Mouse (Mus musculus) embryonic fibroblast, embryonic 13.5 days (primary cell): ENCODE measurements at regions not wholly inside any gene's neighbourhood (a gene's known extent, or its start where the extent isn't known, plus 50 kb on each side); places are given as distances from the start of the nearest gene placed in this dataset.

Source experiments
- H3K27ac ChIP-seq: 2 replicates; pipeline ENCODE4 v1.5.1; 2012; ENCODE audit warnings: low read length, control low read depth, inconsistent platforms; ENCODE audit not compliant: insufficient read depth
- H3K4me1 ChIP-seq: 2 replicates; pipeline ENCODE4 v1.6.1; 2011; ENCODE audit warnings: low read length; ENCODE audit not compliant: control insufficient read depth, insufficient read depth
- H3K4me3 ChIP-seq: 2 replicates; pipeline ENCODE4 v1.5.1; 2011; ENCODE audit warnings: mild to moderate bottlenecking, control low read depth, low read length; ENCODE audit not compliant: insufficient read depth
- CTCF ChIP-seq: IDR thresholded peaks from 2 replicates; pipeline ENCODE4 v1.5.1; 2011; ENCODE audit warnings: mild to moderate bottlenecking, control low read depth, low read length, moderate library complexity, borderline replicate concordance; ENCODE audit not compliant: insufficient read depth
- POLR2A ChIP-seq: IDR thresholded peaks from 2 replicates; pipeline ENCODE4 v1.6.1; 2011; ENCODE audit warnings: low read depth, mild to moderate bottlenecking, control low read depth, low read length, moderate library complexity

DNA sequence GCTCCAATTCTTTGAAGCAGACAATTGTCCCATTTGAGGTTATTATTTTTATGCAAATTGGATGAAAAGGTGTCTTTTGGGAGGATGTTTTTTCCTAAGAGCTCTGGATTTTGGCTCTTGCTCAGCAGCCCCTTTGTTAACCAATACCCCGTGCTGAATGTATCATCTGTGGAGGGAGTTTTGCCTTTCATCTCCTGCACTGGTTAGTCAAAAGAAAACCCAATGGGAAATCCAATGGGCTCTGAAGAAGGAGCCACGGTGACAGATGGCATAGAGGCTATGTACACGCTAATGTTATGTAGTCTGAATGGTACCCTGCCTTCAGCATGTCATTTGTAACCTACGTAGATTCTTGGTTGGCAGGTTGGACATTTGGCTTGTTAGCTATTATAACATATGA is 120.8 kb upstream of the Zwint start:
- Histone ChIP-seq H3K4me1 (no peaks in the 10 kb centered on the region), H3K27ac (no peak overlapping the region), H3K4me3 (no peak overlapping the region)
- TF ChIP-seq CTCF = no peak
- no peak for TF ChIP-seq POLR2A

DNA sequence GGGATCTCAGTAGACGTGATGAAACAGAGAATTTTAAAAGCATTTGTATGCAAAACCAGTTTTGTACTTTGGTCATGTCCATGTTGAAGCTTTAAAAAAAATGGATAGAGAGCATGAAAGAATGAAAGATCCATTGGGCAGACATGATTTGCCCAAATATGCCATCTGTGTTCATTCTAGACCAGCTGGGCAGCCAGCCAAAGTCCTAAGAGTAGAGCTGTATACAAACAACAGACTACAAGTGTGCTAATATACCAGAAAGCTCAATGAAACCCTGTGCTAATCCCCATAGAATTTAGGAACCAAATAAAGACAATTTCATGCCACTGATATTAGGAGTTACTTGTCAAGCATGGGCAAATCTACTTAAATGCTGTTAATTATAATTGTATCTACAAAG is 105.1 kb upstream of the Zwint start:
- TF ChIP-seq POLR2A (no peak), CTCF (no peak)
- H3K4me3 ChIP-seq = no peak overlapping the region
- H3K27ac ChIP-seq = no peak overlapping the region
- no peaks in the 10 kb centered on the region for H3K4me1 ChIP-seq

DNA sequence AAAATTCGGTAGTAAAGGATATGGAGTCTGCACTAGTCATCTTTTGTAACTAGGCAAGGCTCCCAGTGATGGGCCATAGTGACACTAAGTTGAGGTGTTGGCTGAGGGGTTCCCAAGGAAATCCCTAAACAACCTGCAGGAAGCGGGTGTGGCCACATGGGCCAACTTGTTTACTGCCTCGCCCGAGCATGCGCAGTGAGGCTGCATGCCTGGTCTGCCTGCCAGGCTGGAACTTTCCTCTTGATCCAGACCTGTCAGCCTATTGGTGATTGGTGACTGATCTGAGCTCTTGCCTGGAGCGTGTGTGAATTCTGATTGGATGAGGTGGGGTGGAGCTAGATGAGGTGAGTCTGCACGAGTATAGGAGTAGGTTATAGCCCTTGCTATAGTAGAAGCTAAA is 103.1 kb upstream of the Zwint start:
- H3K4me3 ChIP-seq = no peak overlapping the region
- H3K27ac ChIP-seq = no peak overlapping the region
- TF ChIP-seq CTCF = no peak
- H3K4me1 ChIP-seq = no peaks in the 10 kb centered on the region

DNA sequence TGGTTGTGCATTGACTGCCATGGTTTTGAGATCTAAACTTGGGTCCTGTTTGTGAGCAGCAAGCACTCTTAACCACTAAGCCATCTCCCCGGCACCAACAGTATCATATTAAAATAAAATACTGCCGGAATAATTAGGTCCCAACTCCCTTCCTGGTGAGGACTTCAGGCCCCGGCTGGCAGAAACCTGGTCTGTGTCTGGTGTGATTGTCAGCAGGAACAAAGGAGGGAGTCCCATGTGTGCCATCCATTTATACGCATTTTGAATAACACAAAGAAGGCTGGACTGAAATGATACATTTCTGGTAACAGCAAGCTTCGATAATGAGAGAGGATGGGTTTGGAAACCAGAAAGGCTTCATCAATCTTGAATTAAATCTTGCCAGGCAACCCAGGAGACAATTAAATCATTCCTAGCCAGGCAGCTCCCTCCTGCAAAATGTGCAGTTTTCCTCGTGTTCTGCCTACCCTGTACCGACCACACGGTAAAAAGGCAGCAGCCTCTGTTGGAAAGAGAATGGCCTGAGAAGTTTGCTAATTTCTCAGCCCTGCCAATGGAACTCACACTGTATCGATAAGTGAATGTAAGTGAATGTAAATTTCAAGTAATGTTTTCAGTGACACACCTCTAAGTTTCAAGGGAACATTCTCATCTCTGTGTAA is 80.5 kb upstream of the Zwint start:
- H3K27ac ChIP-seq = no peak overlapping the region
- H3K4me1 ChIP-seq = no peaks in the 10 kb centered on the region
- no peak overlapping the region for H3K4me3 ChIP-seq
- TF ChIP-seq POLR2A (no peak), CTCF (no peak)

DNA sequence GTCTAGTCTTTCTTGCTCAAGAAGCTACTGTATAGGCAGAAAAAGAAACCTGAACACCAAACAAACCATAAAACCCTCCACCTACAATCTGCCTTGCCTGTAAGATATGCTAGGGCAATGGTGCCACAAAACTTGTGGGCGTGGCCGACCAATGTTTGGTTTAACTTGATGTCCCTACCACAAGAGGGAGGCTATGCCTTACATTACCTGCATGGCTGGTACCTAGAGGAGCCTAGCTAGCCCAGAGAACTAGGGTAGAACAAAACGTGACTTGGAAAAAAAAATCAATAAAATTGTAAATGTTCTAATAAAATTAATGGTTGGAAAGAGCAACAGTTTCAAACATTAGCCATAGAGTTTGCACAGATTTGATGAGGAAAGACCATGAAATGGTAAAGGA is 76.9 kb upstream of the Zwint start:
- TF ChIP-seq POLR2A (no peak), CTCF (no peak)
- no peak overlapping the region for H3K4me3 ChIP-seq

DNA sequence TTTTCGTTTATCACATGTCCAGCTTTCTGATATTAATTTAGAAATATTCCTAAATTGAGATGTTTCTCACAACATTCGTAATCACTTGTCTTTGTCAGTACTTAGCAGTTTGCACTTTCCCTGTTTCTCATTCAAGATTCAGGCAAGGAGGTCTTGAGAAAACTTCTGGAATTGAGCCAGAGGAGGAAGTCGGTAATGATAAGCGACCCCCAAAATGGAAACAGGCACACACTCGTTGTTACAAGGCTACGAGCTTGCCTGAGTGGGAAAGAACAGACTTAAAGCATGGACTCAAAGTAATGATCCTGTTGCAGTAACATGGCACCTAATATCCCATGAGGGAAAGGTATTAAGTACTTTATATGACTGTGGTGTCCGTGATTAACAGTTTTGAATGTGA is 76.1 kb upstream of the Zwint start:
- Histone ChIP-seq H3K4me1 (no peaks in the 10 kb centered on the region), H3K27ac (no peak overlapping the region), H3K4me3 (no peak overlapping the region)
- TF ChIP-seq POLR2A (no peak), CTCF (no peak)

More for the DNA sequence above, 76.9 kb upstream of the Zwint start:
- H3K27ac ChIP-seq = no peak overlapping the region
- H3K4me1 ChIP-seq = no peaks in the 10 kb centered on the region

DNA sequence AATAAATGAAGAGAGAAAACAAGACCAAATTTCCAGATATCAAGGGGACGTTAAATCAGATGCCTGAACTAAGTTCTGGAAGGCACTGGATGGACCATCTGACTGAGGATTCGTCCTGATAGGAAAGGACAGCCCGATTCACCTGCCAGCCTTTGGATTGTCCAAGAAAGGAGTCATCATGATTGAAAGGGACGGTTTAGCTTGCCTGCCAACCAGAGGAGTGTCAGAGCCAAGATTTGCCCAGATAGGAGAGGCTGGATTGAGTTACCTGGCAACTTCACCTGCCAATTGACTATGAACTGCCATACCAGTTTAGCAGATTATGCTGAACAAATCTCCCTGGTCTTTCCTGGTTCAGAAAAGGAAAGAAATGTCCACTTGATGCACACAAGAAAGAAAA is 73.3 kb upstream of the Zwint start:
- Histone ChIP-seq H3K27ac (no peak overlapping the region), H3K4me3 (no peak overlapping the region), H3K4me1 (no peaks in the 10 kb centered on the region)
- TF ChIP-seq POLR2A (no peak), CTCF (no peak)

DNA sequence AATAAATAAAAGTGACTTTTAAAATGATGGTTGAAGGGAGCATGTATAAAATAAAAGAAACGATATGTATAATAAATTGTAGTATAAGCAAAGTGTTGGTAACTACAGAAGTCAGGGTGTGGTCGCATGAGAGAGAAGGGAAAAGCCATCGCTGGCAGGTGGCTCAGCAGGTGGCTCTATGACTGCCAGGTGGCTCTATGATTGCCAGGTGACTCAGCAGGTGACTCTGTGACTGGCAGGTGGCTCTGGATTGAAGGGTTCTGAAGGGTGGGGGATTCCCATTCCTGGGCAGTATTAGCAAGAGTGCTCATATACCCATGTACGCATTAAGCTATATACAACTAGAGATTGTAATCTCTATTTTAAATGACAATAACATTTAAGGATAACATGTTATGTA is 66.1 kb upstream of the Zwint start:
- TF ChIP-seq CTCF (no peak), POLR2A (no peak)

DNA sequence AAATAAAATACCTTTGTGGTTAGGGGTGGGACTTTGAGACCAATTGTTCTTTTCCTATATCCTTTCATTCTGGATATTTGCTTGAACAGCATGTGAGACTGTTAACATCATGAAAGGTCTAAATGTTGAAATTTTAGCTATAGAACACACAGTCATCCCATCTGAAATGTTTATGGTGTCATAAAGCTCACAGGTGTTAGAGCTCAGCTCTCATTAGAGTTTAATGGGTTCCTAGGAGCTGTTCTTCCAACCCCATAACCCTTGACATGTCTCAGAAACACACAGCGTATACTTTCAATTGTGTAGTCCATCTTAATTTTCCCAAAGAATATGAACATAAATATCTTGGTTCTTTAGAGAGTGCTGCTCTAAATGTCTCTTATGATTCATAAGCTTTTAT is 61.6 kb upstream of the Zwint start:
- no peak overlapping the region for H3K4me3 ChIP-seq
- no peaks in the 10 kb centered on the region for H3K4me1 ChIP-seq
- H3K27ac ChIP-seq = no peak overlapping the region
- no peak for TF ChIP-seq POLR2A
- TF ChIP-seq CTCF = no peak

More for the DNA sequence above, 66.1 kb upstream of the Zwint start:
- H3K4me1 ChIP-seq = no peaks in the 10 kb centered on the region
- no peak overlapping the region for H3K27ac ChIP-seq
- no peak overlapping the region for H3K4me3 ChIP-seq
